Mouse (Mus musculus) brain, adult 2 months (tissue): ENCODE data around the gene Rnf121.

Source experiments
- DNase-seq: peaks from one replicate; pipeline ENCODE4 v3.0.0; 2011; ENCODE audit warnings: low read depth, low spot score

The Rnf121 gene

GRCm38 (mm10) chr7:102065046-102065891, at the start of gene Rnf121, which contains the start of the genes Xndc1 and Xntrpc:
Gene Rnf121 (minus strand): TSS chr7:102065469.
Gene Xndc1 (plus strand): TSS chr7:102065511.
Gene Xntrpc (plus strand): TSS chr7:102065713.
- DNase-seq = peak; percentile 98

GRCm38 (mm10) chr7:102113151-102113729, 48.0 kb upstream of the Rnf121 start:
- no peak for DNase-seq

- DNase-seq = no peak
Measured at GRCm38 (mm10) chr7:102109746-102110145, 44.5 kb upstream of the Rnf121 start.

GRCm38 (mm10) chr7:102109171-102109570, 43.9 kb upstream of the Rnf121 start, which contains the start of gene Art5:
Gene Art5 (minus strand): TSS chr7:102109489.
- DNase-seq = no peak

GRCm38 (mm10) chr7:102108206-102108605, 42.9 kb upstream of the Rnf121 start:
- no peak for DNase-seq

- DNase-seq = no peak
Measured at GRCm38 (mm10) chr7:102106700-102107141, 41.5 kb upstream of the Rnf121 start.

- DNase-seq = peak; percentile 36
Measured at GRCm38 (mm10) chr7:102104126-102104525, 38.9 kb upstream of the Rnf121 start.

- no peak for DNase-seq
Measured at GRCm38 (mm10) chr7:102103555-102103954, 38.3 kb upstream of the Rnf121 start.

GRCm38 (mm10) chr7:102102696-102103095, 37.4 kb upstream of the Rnf121 start:
- no peak for DNase-seq

- DNase-seq = no peak
Measured at GRCm38 (mm10) chr7:102102241-102102640, 37.0 kb upstream of the Rnf121 start.

GRCm38 (mm10) chr7:102101487-102101886, 36.2 kb upstream of the Rnf121 start, which contains the start of gene Art1:
Gene Art1 (plus strand): TSS chr7:102101743.
- DNase-seq = no peak

- DNase-seq = no peak
Measured at GRCm38 (mm10) chr7:102100868-102101267, 35.6 kb upstream of the Rnf121 start.

GRCm38 (mm10) chr7:102099760-102100661, 34.7 kb upstream of the Rnf121 start:
- peak; percentile 16 for DNase-seq

GRCm38 (mm10) chr7:102087336-102087735, 22.1 kb upstream of the Rnf121 start:
- DNase-seq = peak; percentile 39

- DNase-seq = no peak
Measured at GRCm38 (mm10) chr7:102084041-102084696, 18.9 kb upstream of the Rnf121 start.

GRCm38 (mm10) chr7:102082816-102083215, 17.5 kb upstream of the Rnf121 start, which contains the start of gene Trpc2:
Gene Trpc2 (plus strand): TSS chr7:102083116.
- no peak for DNase-seq

- no peak for DNase-seq
Measured at GRCm38 (mm10) chr7:102081784-102082183, 16.5 kb upstream of the Rnf121 start.

GRCm38 (mm10) chr7:102080311-102080710, 15.0 kb upstream of the Rnf121 start:
- no peak for DNase-seq

GRCm38 (mm10) chr7:102078517-102078916, 13.2 kb upstream of the Rnf121 start:
- DNase-seq = peak; percentile 62

- peak; percentile 46 for DNase-seq
Measured at GRCm38 (mm10) chr7:102076714-102077296, 11.5 kb upstream of the Rnf121 start.

GRCm38 (mm10) chr7:102066363-102066762, 1.1 kb upstream of the Rnf121 start:
- no peak for DNase-seq
